Mouse (Mus musculus) testis, postnatal 10 days (tissue): ENCODE data around the gene Hpse2.
A peak's percentile ranks its signal among the peaks of the same experiment; 100 is the strongest.

Experiments
- DNase-seq: peaks from one replicate; pipeline ENCODE4 v3.0.0; 2021; ENCODE audit warnings: low spot score

Gene Hpse2

DNA sequence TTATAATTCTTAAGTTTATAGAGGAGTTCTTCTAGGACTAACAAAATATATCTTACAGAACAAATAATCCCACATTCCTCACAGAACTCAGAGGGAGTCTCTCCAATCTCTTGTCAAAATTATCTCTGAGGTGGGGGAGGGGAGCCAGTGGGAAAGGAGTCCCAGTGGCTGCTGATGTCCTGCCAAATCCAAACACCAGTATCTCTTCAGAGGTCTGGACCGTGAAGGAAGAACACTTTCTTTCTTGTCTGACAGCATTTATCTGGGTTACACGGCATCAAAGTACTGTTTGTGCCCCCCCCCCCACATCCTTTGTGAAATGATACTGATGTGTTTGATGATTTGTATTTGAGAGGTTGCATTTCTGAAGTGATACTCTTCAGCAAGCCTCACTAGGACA, 213.3 kb downstream of the Hpse2 start:
- DNase-seq = peak; percentile 46

GRCm38 (mm10) chr19:43156085-43156484, 232.1 kb downstream of the Hpse2 start:
- no peak for DNase-seq

DNA sequence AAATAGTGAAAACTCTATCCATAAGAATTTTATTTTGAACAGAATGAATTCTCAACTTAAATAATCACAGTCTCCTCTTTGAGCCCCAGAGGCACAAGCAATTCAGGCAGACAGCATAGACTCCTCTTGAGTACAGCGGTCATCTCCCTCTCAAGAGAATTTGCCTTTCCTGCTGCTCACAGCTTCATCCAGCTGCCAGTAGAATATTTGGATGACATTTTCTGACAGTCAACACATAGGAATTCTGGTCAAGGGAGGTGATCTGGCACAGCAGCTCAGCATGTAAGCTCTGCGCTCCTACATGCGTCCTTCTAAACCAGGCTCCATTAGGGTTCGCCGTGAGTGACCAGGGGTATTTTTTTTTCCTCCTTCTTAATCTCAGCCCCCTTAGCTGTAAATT, 232.6 kb downstream of the Hpse2 start:
- no peak for DNase-seq

- DNase-seq = no peak
Observed at GRCm38 (mm10) chr19:43147901-43148300, 240.3 kb downstream of the Hpse2 start.

DNA sequence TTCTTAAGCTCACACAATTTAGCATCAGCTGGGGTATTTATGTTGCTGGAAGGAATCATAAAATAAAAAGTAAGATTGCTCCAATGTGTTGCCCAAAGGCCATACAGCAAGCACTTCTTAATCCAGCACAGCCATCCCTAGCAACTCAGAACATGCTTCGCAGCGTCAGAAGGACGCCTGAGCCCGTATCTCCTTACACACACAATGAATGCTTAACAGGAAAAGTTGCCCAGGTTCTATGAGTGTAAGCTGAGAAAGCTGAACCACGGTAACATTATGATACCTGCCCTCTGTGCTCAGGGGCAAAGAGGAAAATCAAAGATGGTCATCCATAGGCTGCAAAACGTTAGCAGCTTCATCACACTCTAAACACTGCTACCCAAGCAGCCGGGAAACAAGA, 241.3 kb downstream of the Hpse2 start:
- no peak for DNase-seq

DNA sequence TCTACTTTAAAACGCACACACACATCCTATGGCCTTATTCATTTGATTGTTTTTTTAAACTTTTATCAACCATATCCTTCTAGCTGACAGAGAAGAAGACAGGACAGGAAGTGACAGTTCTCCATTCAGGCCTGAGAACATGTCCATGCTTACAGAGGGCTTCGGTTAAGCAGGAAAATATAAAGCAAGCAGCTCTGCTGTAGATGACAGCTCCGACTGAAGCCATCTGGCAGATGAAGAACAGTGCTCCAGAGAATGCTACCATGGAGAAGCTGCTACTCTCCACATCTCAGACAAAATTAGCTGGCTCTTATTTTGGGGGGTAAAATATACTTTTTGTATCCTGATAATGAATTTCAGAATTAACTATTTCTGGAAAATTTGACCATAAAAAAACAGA, 246.5 kb downstream of the Hpse2 start:
- no peak for DNase-seq

DNA sequence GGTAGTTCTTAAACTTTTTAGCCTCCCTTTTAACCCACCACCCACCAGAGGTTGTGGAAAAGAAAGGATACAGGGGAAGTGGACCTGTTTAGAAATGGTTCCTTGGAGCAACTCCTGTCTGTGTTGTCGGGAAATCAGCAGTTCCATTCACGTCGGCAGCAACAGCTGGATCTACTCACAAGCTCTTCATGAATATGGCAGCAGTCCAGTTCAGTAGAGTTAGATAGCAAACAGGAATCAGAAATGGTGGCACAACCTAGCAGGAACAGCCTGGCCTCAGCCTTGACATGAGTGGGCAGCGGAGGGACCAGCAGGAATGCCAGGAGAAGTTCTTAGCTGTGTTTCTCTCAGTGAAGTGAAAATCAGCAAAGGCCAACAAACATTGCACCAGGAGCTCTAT, 278.4 kb downstream of the Hpse2 start:
- no peak for DNase-seq

GRCm38 (mm10) chr19:43096915-43097314, 291.2 kb downstream of the Hpse2 start:
- DNase-seq = no peak

DNA sequence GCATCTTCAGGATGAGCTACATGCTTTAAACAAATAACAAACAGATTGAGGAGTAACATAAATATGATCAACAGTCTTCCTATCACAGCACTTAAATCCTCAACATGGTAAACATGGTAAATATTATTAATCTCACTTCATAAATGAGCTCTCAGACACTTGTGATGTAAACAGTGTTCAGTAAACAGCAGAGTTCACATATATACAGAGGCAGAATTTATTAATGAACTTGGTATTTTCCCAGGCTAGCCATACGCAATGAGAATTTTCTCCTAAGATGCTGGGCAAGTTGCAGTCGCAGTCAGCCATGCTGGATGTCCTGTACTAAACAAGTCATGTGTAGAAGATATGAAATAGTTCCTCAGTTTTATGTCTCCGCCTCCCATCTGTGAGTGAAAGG, 300.9 kb downstream of the Hpse2 start:
- DNase-seq = no peak

DNA sequence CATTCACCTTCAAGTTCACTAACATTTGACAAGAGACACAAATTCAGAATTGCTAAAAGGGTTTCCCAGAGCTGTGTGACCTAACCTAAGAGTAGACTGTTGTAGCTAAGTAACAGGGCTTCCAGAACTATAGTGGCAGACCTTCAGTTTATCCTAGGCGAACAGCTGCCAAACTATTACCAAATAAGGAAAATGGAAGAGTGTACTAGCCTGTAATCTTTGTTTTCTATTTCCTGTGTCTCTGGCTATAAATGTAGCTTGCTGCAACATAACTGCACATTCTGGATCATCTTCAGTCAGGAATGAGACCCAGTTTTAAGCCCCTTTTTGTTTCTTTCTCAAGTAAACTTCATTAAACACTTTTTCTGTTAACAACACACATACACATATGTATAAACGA, 324.0 kb downstream of the Hpse2 start:
- DNase-seq = no peak

GRCm38 (mm10) chr19:43044506-43044905, 343.6 kb downstream of the Hpse2 start:
- no peak for DNase-seq

DNA sequence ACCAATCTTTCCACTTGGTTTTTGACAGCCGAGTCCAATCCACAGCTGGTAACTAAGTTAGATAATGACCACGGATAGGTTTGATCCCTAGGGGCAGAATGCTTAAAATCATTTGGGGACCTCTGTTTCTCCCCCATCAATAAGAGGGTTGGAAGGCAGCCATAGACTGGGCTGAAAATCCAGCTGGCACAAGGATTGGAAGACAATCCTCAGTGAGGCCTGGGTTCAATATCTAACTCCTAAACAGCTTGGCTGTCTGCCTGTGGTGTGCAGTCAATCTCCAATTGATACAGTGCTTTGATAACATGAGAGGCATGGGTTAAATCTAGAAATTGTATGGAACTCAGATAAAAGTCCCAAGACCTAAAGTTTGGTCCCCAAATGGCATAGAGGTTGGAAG, 345.4 kb downstream of the Hpse2 start:
- no peak for DNase-seq

GRCm38 (mm10) chr19:43042211-43042610, 345.9 kb downstream of the Hpse2 start:
- DNase-seq = no peak

DNA sequence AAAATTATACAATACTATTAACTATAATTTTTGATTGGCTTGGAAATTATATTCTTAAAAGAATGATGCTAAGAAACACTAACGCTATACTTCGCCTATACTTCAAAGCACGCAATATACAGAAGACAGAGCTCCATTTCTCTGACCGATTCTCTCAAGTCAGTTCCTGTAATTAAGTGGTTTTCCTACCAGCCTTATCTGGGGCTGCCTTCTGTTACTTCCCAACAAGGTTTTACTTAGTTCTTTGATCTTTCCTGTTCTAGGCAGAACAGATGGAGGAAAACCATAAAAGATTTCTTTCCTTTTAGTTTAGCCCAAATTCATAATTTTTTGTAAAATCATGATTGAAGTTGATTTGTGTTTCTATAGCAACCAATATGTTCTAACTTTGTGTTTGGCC, 351.8 kb downstream of the Hpse2 start:
- DNase-seq = no peak

DNA sequence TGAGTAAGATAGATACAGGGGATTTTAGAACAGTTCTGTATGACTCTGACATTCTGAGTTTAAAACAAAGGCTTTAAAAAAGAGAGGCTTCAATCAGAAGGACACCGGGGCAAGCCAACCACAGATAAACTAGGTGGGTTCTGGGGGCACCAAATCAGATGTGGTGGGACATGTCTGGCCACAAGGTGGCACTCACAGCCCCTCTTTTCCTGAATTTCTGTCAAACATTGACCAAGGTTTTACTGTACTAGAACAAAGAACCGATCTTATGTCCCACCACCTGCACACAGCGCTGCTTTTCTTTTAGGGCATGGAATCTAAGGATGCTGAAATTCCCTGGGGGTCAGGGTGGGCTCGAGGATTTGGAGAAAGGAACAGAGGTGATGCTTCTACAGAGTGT, 360.9 kb downstream of the Hpse2 start:
- DNase-seq = peak; percentile 70

GRCm38 (mm10) chr19:43022611-43023173, 365.5 kb downstream of the Hpse2 start:
- no peak for DNase-seq

DNA sequence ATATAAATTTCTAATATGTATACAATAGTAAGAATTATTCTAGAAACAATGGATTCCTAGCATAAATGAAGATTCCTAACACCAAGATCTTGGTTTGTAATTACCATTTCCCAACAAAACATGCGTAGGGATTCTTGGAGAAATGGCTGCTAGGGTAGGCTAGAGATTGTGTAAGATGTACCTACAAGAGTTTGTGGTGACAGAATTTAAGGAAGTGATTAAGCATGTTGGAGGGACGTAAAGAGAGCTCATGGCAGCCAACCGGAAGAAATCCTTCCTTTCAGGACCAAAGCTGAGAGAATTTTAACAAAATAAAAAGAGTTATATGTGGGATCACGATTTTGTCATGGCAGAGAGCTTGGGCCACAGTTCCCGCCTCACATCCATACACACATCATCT, 369.4 kb downstream of the Hpse2 start:
- DNase-seq = no peak

GRCm38 (mm10) chr19:42996406-42996805, 391.7 kb downstream of the Hpse2 start:
- DNase-seq = no peak

DNA sequence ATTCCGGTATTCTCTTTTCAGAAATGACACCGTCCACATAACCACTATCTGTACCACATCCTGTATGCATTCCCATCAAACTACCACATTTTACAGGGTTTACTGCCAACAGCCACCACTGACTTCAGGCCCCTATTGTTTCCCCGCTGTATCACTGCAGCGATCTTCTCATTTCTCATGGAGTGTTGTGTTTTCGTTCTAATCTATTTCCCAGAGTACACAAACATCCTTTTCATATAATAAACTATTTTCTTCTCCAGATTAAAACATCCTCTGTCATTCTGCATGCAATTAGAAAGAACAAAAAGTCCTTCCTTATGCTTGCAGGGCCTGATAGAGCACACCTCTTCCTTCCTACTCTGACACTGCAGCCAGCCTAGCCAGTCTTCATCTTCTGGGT, 399.3 kb downstream of the Hpse2 start:
- no peak for DNase-seq

- no peak for DNase-seq
Observed at GRCm38 (mm10) chr19:42986315-42986701, 401.8 kb downstream of the Hpse2 start.

GRCm38 (mm10) chr19:42985372-42986314, 402.5 kb downstream of the Hpse2 start:
- no peak for DNase-seq

- DNase-seq = no peak
Observed at GRCm38 (mm10) chr19:42980537-42980936, 407.6 kb downstream of the Hpse2 start.

GRCm38 (mm10) chr19:42977938-42978337, 410.2 kb downstream of the Hpse2 start:
- no peak for DNase-seq

DNA sequence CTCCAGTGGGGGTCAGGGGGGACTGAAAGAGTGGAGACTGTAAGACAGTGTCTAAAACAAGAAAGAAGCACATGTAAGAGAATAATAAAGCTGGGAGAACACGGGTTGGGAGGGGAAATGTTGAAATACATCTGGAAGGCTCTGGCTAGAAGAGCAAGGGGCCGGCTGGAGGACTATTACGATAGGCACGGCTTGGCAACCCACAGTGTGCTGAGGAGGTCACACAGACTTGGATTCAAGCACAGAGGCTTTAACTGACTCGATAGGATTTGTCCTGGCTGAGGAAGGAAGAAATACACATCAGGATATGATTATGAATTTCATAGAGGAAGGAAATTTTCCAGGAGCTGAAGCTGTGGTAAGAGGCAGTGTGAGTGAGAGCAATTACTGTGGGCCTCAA, 414.4 kb downstream of the Hpse2 start:
- no peak for DNase-seq
